Mouse (Mus musculus): ENCODE measurements around the gene Gm10073. TPM values are rescaled to one million over a fixed set of nuclear protein-coding genes. Genes with fewer than 3 reads are reported as not detected.
"Not testable (repeated sequence)": the region's sequence is repeated elsewhere in the genome, so short reads cannot be mapped to it uniquely, and the experiment has no call there.

Gm10073 gene
- total and polyA plus RNA-seq, 3 experiments: 21.6 to 224 (median 117) TPM

GRCm38 (mm10) chr8:106599265-106599979 is 26.2 kb upstream of the Gm10073 start:
- Histone ChIP-seq H3K36me3 (replicated peaks in 1 of 2; ENCODE audit: control insufficient read depth in 1 of 2, insufficient read depth in 1 of 2, low read length in 1 of 2) (no peaks in the 10 kb centered on the region), H3K9ac (ENCODE audit: insufficient read depth, low read depth) (no peak overlapping the region), H3K4me1 (ENCODE audit: control insufficient read depth in 1 of 2, insufficient read depth in 2 of 2) (no peaks in the 10 kb centered on the region), H3K9me3 (replicated peaks; ENCODE audit: low read length) (peaks cover 9% of the 10 kb centered on the region), H3K27ac (ENCODE audit: insufficient read depth, low read depth) (no peak overlapping the region), H3K4me3 (replicated peaks in 1 of 3; ENCODE audit: low read depth in 2 of 3, low read length in 2 of 3, poor library complexity in 1 of 3) (no peak overlapping the region), H3K27me3 (replicated peaks) (no peaks in the 10 kb centered on the region), H3K79me2 (replicated peaks; ENCODE audit: control insufficient read depth, extremely low read depth, insufficient read depth, poor library complexity, severe bottlenecking) (no peaks in the 10 kb centered on the region), H3K4me2 (ENCODE audit: insufficient read depth, low read depth, poor library complexity, severe bottlenecking) (no peak overlapping the region)
- no peak for DNase-seq (ENCODE audit: extremely low read depth)
- dilution Hi-C loops (cut with MboI; ENCODE audit: extremely low pct_ligation_motif_present, extremely low pct_unique_long_range_greater_than_20kb, low sequenced_read_pairs) (no loop called here), in situ Hi-C loops (cut with MboI; ENCODE audit: low pct_ligation_motif_present, low pct_unique_long_range_greater_than_20kb, low sequenced_read_pairs) (no loop called here)
- TF ChIP-seq ETS1 (conservative IDR thresholded peaks at IDR 0.05; ENCODE audit: low read depth, low read length) (no peak), MEF2A (IDR thresholded peaks at IDR 0.05; ENCODE audit: borderline replicate concordance, low read depth, low read length) (no peak), MAZ (IDR thresholded peaks at IDR 0.05; ENCODE audit: low read depth, low read length) (no peak), JUN (IDR thresholded peaks at IDR 0.05; ENCODE audit: insufficient read depth, low read depth, low read length) (no peak), POLR2AphosphoS2 (IDR thresholded peaks at IDR 0.05; ENCODE audit: low read depth, low read length) (no peak), ZNF384 (IDR thresholded peaks at IDR 0.05; ENCODE audit: low read depth, low read length) (no peak), TBP (conservative IDR thresholded peaks at IDR 0.05; ENCODE audit: low read depth, low read length) (no peak)

GRCm38 (mm10) chr8:106597067-106597466 is 23.8 kb upstream of the Gm10073 start:
- H3K27ac ChIP-seq (ENCODE audit: insufficient read depth, low read depth): no peak overlapping the region
- TF ChIP-seq JUND (conservative IDR thresholded peaks at IDR 0.05; ENCODE audit: low read depth, low read length) (no peak), TBP (conservative IDR thresholded peaks at IDR 0.05; ENCODE audit: low read depth, low read length) (no peak), SMC3 (IDR thresholded peaks at IDR 0.05; ENCODE audit: low read depth, low read length) (no peak), CTCF (conservative IDR thresholded peaks at IDR 0.05 in 1 of 2, IDR thresholded peaks at IDR 0.05 in 1 of 2; ENCODE audit: low read depth in 2 of 2, low read length in 2 of 2) (no peak), MXI1 (IDR thresholded peaks at IDR 0.05; ENCODE audit: low read depth, low read length) (no peak)

DNA sequence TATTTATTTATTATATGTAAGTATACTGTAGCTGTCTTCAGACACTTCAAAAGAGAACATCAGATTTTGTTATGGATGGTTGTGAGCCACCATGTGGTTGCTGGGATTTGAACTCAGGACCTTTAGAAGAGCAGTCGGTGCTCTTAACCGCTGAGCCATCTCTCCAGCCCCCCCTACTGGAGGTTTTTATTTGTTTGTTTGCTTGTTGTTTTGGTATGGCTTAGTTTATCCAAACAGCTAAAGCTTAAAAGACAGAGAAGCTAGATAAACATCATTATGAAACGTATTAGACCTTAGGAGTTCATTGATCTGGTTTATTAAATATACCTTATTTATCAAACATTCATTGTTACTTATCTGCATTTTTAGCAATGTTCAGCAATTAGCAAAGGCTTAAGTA is 22.4 kb upstream of the Gm10073 start:
- H3K4me2 ChIP-seq (ENCODE audit: insufficient read depth, low read depth, poor library complexity, severe bottlenecking); in situ Hi-C loops (cut with MboI; ENCODE audit: low pct_ligation_motif_present, low pct_unique_long_range_greater_than_20kb, low sequenced_read_pairs); H3K9me3 ChIP-seq (replicated peaks; ENCODE audit: low read length); H3K27ac ChIP-seq (ENCODE audit: insufficient read depth, low read depth); dilution Hi-C loops (cut with MboI; ENCODE audit: extremely low pct_ligation_motif_present, extremely low pct_unique_long_range_greater_than_20kb, low sequenced_read_pairs); H3K27me3 ChIP-seq (replicated peaks); H3K9ac ChIP-seq (ENCODE audit: insufficient read depth, low read depth); DNase-seq (ENCODE audit: extremely low read depth); H3K4me1 ChIP-seq (ENCODE audit: control insufficient read depth in 1 of 2, insufficient read depth in 2 of 2); H3K79me2 ChIP-seq (replicated peaks; ENCODE audit: control insufficient read depth, extremely low read depth, insufficient read depth, poor library complexity, severe bottlenecking); H3K4me3 ChIP-seq (replicated peaks in 1 of 3; ENCODE audit: low read depth in 2 of 3, low read length in 2 of 3, poor library complexity in 1 of 3); H3K36me3 ChIP-seq (replicated peaks in 1 of 2; ENCODE audit: control insufficient read depth in 1 of 2, insufficient read depth in 1 of 2, low read length in 1 of 2): not testable (repeated sequence)

More at GRCm38 (mm10) chr8:106597067-106597466, 23.8 kb upstream of the Gm10073 start:
- H3K4me2 ChIP-seq (ENCODE audit: insufficient read depth, low read depth, poor library complexity, severe bottlenecking): no peak overlapping the region
- H3K79me2 ChIP-seq (replicated peaks; ENCODE audit: control insufficient read depth, extremely low read depth, insufficient read depth, poor library complexity, severe bottlenecking): no peaks in the 10 kb centered on the region
- H3K36me3 ChIP-seq (replicated peaks in 1 of 2; ENCODE audit: control insufficient read depth in 1 of 2, insufficient read depth in 1 of 2, low read length in 1 of 2): no peaks in the 10 kb centered on the region
- no peak overlapping the region for H3K9ac ChIP-seq (ENCODE audit: insufficient read depth, low read depth)
- no peak for DNase-seq (ENCODE audit: extremely low read depth)
- dilution Hi-C loops (cut with MboI; ENCODE audit: extremely low pct_ligation_motif_present, extremely low pct_unique_long_range_greater_than_20kb, low sequenced_read_pairs) (no loop called here), in situ Hi-C loops (cut with MboI; ENCODE audit: low pct_ligation_motif_present, low pct_unique_long_range_greater_than_20kb, low sequenced_read_pairs) (no loop called here)
- no peaks in the 10 kb centered on the region for H3K27me3 ChIP-seq (replicated peaks)
- no peak overlapping the region for H3K4me3 ChIP-seq (replicated peaks in 1 of 3; ENCODE audit: low read depth in 2 of 3, low read length in 2 of 3, poor library complexity in 1 of 3)
- no peaks in the 10 kb centered on the region for H3K4me1 ChIP-seq (ENCODE audit: control insufficient read depth in 1 of 2, insufficient read depth in 2 of 2)
- no peaks in the 10 kb centered on the region for H3K9me3 ChIP-seq (replicated peaks; ENCODE audit: low read length)
